In genomic region chr11:61275106-61275505, GRCm38 (mm10) we compare ENCODE assay signal across 1 mouse cellular context.
A peak's percentile ranks its signal among the peaks of the same experiment; 100 is the strongest.
TF ChIP-seq lines count a peak whose summit lies in the region.

No protein-coding gene starts in this region.

TF ChIP-seq in MEL, 35 proteins besides CTCF, POLR2A, EP300 and RAD21 (continued from another document):
- TF ChIP-seq TBP (IDR thresholded peaks at IDR 0.05; ENCODE audit: low read depth, low read length), result 0 out of 2 replicates have a peak, but pooled peaks have one; percentile 24
- TF ChIP-seq ZMIZ1 (IDR thresholded peaks at IDR 0.05; ENCODE audit: low read depth, low read length), result no peak
- TF ChIP-seq MYC (IDR thresholded peaks at IDR 0.05; ENCODE audit: low read depth, low read length), result peak; percentile 95
- peak; percentile 84 for TF ChIP-seq TAL1 (IDR thresholded peaks at IDR 0.05; ENCODE audit: low read length)
- peak; percentile 77; the same call in 1 of the 2 replicates for TF ChIP-seq BHLHE40 (IDR thresholded peaks at IDR 0.05; ENCODE audit: borderline replicate concordance, low read depth, low read length)
- TF ChIP-seq GATA1 (IDR thresholded peaks at IDR 0.05; ENCODE audit: low read depth, low read length), result peak; percentile 80
- TF ChIP-seq SMC3 (IDR thresholded peaks at IDR 0.05; ENCODE audit: low read depth, low read length), result no peak
- TF ChIP-seq MAFK (IDR thresholded peaks at IDR 0.05; ENCODE audit: borderline replicate concordance, low read depth, low read length), result no peak
- TF ChIP-seq SIN3A (IDR thresholded peaks at IDR 0.05; ENCODE audit: low read length), result peak; percentile 82
- peak; percentile 50; the same call in 1 of the 2 replicates for TF ChIP-seq MAZ (IDR thresholded peaks at IDR 0.05; ENCODE audit: low read depth, low read length)
- TF ChIP-seq RCOR1 (IDR thresholded peaks at IDR 0.05; ENCODE audit: low read depth, low read length), result peak; percentile 52; the same call in 1 of the 2 replicates
